Mouse (Mus musculus) cerebellum, adult (tissue): ENCODE measurements at regions not wholly inside any gene's neighbourhood (a gene's known extent, or its start where the extent isn't known, plus 50 kb on each side); places are given as distances from the start of the nearest gene placed in this dataset.

ENCODE experiments used
- ATAC-seq: cut with Nextera tagmentation; 2 replicates; pipeline ENCODE4 v1.9.2; 2017; ENCODE audit warnings: mild to moderate bottlenecking, moderate library complexity, mixed read lengths; ENCODE audit not compliant: insufficient number of reproducible peaks, low FRiP score, low TSS enrichment

DNA sequence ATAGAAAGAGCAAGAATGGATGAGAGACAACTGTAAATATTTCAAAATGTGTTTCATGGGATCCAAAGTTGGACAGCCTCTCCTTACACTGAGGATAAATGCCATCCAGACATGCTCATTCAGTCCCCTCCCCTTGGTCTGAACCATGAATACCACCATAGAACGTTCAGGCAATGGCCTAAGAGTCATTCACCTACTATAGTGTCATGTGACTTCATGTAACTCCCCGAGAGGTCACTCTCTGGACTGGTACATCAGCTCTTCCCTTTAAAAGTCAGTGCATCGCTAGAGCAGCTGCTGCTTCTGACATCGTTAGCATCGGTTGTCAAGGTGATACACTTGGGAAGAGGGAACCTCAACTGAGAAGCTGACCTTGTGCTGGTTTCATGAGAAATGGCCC lies 260.2 kb upstream of the Fn1 start:
- ATAC-seq = no peak

GRCm38 (mm10) chr1:71912441-71912840 lies 259.4 kb upstream of the Fn1 start:
- ATAC-seq = no peak

DNA sequence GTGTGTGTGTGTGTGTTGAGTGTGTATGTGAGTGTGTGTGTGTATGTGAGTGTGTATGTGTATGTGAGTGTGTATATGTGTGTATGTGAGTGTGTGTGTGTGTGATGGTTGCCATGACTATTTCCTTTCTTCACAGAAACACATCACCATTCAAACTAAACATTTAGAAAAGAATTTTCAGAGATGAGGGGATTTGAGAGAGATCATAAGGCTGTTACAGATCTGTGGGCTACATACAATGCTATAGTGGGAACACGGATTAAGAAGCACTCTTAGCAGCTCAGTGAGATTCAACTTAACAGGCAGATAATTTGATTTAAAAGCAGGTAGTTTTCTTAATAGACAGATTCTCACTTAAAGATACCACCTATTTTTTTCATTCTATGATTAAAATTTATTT lies 257.1 kb upstream of the Fn1 start:
- no peak for ATAC-seq

- ATAC-seq = no peak
These were observed 256.6 kb upstream of the Fn1 start for GRCm38 (mm10) chr1:71909508-71910124.

DNA sequence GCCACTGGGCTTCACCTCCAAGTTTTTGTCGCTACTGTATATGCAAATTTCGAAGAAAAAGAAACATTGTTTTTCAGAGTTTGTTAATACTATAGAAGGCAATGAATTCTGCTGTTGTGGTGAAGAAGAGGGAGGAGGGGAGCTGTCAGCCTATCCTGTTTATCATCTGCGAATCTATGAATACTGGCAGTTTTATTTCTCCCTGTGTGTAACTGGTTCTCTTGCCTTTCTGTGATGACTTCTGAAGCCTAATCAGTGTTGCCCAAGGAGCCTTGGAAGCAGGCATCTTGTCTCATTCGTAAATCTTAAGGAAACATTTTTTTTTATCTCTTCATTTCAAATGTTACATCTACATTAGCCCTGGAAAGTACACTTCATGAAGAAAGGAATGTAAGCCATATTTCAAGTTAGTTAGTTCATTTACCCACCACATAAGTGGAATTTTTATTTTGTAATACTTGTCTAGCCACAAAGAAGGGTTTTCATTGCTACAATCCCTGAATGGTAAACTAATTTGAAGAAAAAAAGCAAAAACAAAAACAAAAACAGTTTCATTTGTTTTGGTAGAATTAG lies 251.5 kb upstream of the Fn1 start:
- ATAC-seq = no peak

GRCm38 (mm10) chr1:71900106-71901074 lies 247.4 kb upstream of the Fn1 start:
- ATAC-seq = no peak

DNA sequence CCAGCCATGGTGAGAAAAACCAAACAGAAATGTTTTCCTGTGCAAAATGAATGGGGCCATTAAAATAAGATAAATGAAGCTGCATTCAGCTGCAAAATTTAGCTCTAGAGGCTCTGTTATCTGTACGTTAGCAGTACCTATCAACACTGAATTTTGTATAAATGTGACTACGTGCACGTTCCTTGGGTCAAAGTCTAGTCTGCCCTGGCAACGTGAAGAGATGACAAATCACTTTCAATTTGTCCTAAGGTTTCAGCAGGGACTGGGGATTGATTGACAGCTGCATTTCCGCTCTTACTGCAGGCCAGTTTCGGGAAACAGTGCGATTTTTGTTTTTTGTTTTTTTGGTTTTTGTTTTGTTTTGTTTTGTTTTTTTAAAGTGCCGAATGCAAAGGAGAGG lies 246.1 kb upstream of the Fn1 start:
- no peak for ATAC-seq

- no peak for ATAC-seq
These were observed 245.2 kb upstream of the Fn1 start for GRCm38 (mm10) chr1:71898198-71898597.

- ATAC-seq = no peak
These were observed 244.6 kb upstream of the Fn1 start for GRCm38 (mm10) chr1:71897464-71898051.

DNA sequence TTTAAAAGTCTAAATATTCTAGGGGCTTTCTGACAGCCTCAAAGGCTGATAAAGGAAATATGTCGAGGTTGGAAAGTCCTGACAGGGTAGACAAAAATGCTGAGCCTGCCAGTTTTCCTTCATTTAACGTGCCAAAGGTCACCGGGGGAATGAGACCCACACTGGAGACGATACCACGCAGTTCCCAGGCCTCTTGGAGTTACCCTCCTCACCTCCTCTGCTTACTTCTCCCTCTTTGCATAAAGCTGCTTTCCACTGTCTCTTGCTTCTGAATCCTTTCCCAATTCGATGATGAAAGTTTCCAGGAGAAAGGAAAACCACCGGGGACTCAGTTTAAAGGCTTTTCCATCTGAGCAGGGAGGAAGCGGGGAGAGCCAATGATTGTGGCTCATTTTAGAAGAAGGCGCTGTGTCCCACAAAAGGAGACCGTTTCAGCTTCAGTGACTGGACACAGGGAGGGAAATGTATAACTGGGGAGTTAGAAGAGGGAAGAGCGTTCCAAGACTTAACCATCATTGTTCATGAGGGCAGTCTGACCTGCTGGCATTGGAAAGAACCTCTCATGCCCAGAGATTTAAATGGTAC lies 243.2 kb upstream of the Fn1 start:
- no peak for ATAC-seq

GRCm38 (mm10) chr1:71893636-71894035 lies 240.6 kb upstream of the Fn1 start:
- no peak for ATAC-seq

GRCm38 (mm10) chr1:71887809-71888208 lies 234.8 kb upstream of the Fn1 start:
- ATAC-seq = no peak

GRCm38 (mm10) chr1:71886903-71887302 lies 233.9 kb upstream of the Fn1 start:
- no peak for ATAC-seq

DNA sequence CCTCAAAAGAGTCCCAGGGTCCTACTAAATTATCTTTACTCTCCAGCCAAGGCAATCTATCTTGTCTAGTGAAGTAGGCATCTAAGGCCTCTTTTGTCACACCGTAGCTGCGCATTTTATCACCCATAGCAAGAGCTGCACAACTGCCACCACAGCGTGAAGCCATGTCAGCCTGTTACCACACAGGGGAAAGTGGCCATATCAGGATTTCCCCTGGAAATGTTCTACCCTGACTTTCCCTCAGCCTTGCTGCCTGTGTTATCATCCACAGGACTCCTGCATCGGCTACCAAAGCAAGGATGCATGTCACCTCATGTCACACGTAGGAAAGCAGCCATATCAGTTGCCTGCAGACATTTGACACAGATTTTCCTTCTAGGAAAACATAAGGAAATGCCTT lies 233.2 kb upstream of the Fn1 start:
- ATAC-seq = no peak

DNA sequence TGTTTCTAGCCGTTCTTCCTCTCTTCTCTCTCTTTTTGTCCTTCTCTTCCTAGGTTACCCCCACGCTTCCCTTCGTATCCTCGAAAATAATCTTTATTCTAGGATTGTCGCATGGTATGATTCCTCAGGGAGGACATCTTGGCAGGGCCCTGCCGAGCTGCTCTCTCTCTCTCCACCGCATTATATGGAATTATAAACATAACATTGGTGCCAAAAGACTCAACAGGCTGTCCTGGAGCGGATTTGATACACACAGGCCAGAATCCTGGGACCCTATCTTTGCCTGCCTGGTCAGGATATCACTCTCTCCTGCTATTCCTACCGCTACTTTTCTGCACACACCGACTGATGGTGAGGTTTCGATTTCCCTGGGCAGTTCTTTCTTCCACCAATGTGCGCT lies 228.9 kb upstream of the Fn1 start:
- ATAC-seq = no peak

- ATAC-seq = no peak
These were observed 228.2 kb upstream of the Fn1 start for GRCm38 (mm10) chr1:71881191-71881590.

GRCm38 (mm10) chr1:71880480-71880879 lies 227.5 kb upstream of the Fn1 start:
- ATAC-seq = no peak

GRCm38 (mm10) chr1:71876712-71877401 lies 223.9 kb upstream of the Fn1 start:
- ATAC-seq = no peak

GRCm38 (mm10) chr1:71874037-71874436 lies 221.0 kb upstream of the Fn1 start:
- ATAC-seq = no peak

GRCm38 (mm10) chr1:71865670-71866069 lies 212.7 kb upstream of the Fn1 start:
- no peak for ATAC-seq
